Mouse (Mus musculus) adrenal gland, postnatal 25 days (tissue): ENCODE results near the gene Cage1. TPM values are rescaled to one million over a fixed set of nuclear protein-coding genes. Genes with fewer than 3 reads are reported as not detected.

Experiments
- DNase-seq: peaks from one replicate; pipeline ENCODE4 v3.0.0; 2021; ENCODE audit warnings: mixed read lengths
- microRNA-seq, 2 experiments: library from miRNA; unstranded; fragments of <30 nt; microRNA quantifications; one replicate each; pipeline ENCODE4 v1.2.0; 2021
- total RNA-seq: library from RNA; stranded (reverse); gene quantifications from 2 replicates; pipeline ENCODE4 v1.2.3, GENCODE M21; 2021

Gene Cage1
- total RNA-seq, 1 experiment from 2014 or later, result 6.7 TPM

DNA sequence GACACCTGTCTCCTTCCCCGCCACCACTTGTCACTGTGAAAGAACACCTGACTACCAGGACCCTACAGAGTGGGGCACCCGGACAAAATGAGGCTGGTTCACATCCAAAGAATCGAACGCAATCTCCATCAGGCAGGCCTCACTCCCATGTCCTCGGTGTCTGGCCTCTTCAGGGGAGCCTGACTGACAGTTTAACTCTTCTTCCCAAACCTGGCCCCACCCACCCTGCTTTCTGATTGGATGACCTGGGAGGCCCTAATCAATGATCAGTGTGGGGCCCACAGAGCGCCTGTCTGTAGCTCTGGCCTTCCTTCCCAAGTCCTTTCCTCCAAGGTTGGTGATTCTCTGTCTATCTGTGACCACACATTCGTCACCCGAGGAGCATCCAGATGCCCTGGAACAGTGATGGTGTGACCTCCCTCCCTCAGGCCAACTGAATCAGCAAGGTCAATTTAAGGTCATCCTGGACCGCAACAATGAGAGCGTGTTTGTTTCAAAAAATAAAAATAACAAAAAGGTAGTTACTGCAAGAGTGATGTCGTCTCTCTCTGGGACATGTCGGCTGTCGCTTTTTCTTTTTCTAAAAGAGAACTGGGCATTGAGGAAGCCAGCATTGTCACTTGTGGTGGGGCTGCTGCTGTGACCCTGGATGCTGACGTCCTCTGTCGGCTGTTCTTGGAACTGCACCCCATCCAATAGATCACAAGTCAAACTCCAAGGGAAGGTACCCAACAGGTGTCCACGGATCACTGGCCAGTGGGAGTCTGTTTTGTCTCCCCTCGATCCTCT, 71.5 kb downstream of the Cage1 start:
- no peak for DNase-seq

GRCm38 (mm10) chr13:37964128-37965087, 72.5 kb downstream of the Cage1 start:
- DNase-seq, result no peak

GRCm38 (mm10) chr13:37963354-37964007, 73.4 kb downstream of the Cage1 start:
- peak; percentile 71 for DNase-seq

DNA sequence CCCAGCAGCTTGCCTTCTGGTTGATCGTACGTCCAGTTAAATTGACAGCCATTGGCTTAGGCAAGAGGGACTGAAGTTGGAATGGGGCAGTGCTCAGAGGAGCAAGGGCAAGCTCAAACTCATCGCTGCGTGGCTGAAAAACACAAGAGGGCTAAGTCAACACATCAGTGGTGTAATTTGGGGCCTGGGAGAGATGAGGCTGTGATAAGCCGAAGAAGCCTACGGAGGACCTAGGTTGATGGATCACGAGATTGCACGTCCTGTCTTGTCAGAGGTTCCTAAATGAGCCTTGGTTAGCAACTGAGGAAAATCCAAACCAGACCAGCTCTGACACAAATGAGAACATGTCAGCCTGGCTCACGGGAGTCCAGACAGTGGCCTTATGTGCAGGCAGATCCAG, 74.3 kb downstream of the Cage1 start:
- no peak for DNase-seq

- DNase-seq, result no peak
Observed at GRCm38 (mm10) chr13:37959936-37960335, 76.9 kb downstream of the Cage1 start.

GRCm38 (mm10) chr13:37959239-37959907, 77.5 kb downstream of the Cage1 start:
- no peak for DNase-seq

DNA sequence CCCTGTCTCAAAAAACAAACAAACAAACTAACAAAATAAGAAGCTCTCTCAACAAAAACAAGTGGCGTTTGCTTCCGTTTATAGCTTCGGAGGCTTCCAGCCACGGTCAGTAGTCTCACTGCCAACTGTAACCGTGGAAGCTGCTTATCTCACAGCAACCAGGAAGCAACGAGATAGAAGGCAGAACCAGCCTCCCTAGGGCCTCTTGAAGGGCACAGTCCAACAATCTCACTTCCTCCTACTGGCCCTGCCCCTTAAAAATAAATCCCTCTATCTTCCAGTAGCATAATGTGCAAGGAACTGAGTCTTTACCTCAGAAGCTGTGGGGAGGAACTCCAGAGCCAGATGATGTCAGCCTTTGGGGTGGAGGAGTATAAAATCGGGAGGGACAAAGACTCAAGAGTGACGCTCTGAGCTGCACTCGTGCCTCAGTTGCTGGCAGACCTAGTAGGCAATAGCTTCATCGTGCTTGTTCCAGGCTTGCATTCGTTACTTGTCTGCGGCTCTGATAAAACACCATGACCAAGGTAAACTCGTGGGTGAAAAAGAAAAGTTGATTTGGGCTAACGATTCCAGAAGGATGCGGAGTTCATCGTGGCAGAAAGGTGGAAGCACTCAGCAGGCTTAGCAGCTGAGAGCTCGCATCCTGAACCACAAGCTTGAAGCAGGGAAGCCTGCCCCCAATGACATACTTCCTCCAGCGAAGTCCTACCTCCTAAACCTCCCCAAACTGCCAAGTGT, 78.2 kb downstream of the Cage1 start:
- no peak for DNase-seq

Small RNA genes within 50 kb of the gene (microRNA-seq; reads per million reads assigned to microRNA genes)
- gene Gm27387, result 0 reads per million in 2 experiments

Other genes with a start within 250 kb of the Cage1 start
- gene Ssr1, start 42.9 kb downstream of the Cage1 start, total RNA-seq, result 90.3 and 126 TPM in 2 replicates
- gene Riok1, start 74 bp downstream of the Cage1 start, total RNA-seq, result 38.9 and 43.3 TPM in 2 replicates
- 1.3 and 1.6 TPM in 2 replicates for gene Dsp, start 114.2 kb upstream of the Cage1 start, total RNA-seq
- gene Snrnp48, start 167.9 kb upstream of the Cage1 start, total RNA-seq, result 22.7 and 27.7 TPM in 2 replicates